Mouse (Mus musculus) cortical plate, adult 2 months (tissue): ENCODE data around the gene Ift43.

ENCODE experiments used
- CTCF ChIP-seq: fragments of 200-500 bp; IDR thresholded peaks from 2 replicates; pipeline ENCODE4 v1.5.1; 2011; ENCODE audit warnings: mild to moderate bottlenecking, control low read depth, low read length; ENCODE audit not compliant: insufficient read depth; ENCODE audit errors: extremely low read depth
- POLR2A ChIP-seq: fragments of 200-500 bp; IDR thresholded peaks from 2 replicates; pipeline ENCODE4 v1.6.1; 2011; ENCODE audit warnings: mild to moderate bottlenecking, low read length, control low read depth; ENCODE audit not compliant: insufficient read depth; ENCODE audit errors: extremely low read depth

DNA sequence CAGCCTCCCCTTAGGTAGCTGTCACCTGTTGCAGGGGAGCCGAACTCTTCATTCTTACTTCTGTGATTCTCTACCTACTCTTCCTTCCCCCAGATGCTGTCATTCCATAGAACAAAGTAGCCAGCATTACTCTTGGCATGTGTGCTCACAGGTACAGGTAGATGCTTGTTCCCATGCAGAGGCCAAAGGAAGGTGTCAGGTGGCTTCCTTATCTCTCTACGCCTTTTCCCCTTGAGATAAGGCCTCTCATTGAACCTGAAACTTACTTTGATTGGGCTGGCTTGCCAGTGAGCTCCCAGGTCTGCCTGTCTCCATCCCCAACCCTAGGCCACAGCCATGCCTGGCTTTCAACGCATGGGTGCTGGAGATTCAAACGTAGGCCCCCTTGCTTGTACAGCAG, 11.7 kb downstream of the Ift43 start:
- TF ChIP-seq POLR2A, result no peak
- TF ChIP-seq CTCF, result no peak
